Mouse (Mus musculus) left cerebral cortex, postnatal 10 days (tissue): Measurements from ENCODE around the gene Gm20388. TPM values are rescaled to one million over a fixed set of nuclear protein-coding genes. Genes with fewer than 3 reads are reported as not detected.

ENCODE experiments used
- DNase-seq, 2 experiments: peaks; one replicate each; pipeline ENCODE4 v3.0.0; 2021 to 2022; ENCODE audit warnings: low spot score in 2 of 2, mixed read lengths in 1 of 2; ENCODE audit errors: extremely low spot score in 1 of 2
- intact Hi-C: fragments of 180-260 bp; cut with DNase I; formaldehyde crosslinking; loops from one replicate; pipeline ENCODE4 v1.15.1; 2025
- total RNA-seq, 2 experiments: library from RNA; stranded (reverse); gene quantifications; 2 replicates each; pipeline ENCODE4 v1.2.3; 2021

Gm20388 gene
- total RNA-seq, 2 experiments from 2014 or later = 4.4 to 9.0 TPM

GRCm38 (mm10) chr8:122928631-122929224 lies 3018.1 kb downstream of the Gm20388 start:
- DNase-seq = peak in 1 of 2 experiments; percentile 22
- intact Hi-C loops = no loop called here

- intact Hi-C loops = no loop called here
- DNase-seq = peak; percentile 46 to 77
These were observed 3021.4 kb downstream of the Gm20388 start for GRCm38 (mm10) chr8:122931834-122932560.

- intact Hi-C loops = no loop called here
- no peak for DNase-seq
These were observed 3021.9 kb downstream of the Gm20388 start for GRCm38 (mm10) chr8:122932561-122932959.

- intact Hi-C loops = no loop called here
- no peak for DNase-seq
These were observed 3023.3 kb downstream of the Gm20388 start for GRCm38 (mm10) chr8:122933973-122934372.

GRCm38 (mm10) chr8:122935118-122935517 lies 3024.5 kb downstream of the Gm20388 start:
- intact Hi-C loops = no loop called here
- no peak for DNase-seq

GRCm38 (mm10) chr8:122935912-122936311 lies 3025.3 kb downstream of the Gm20388 start:
- intact Hi-C loops = no loop called here

GRCm38 (mm10) chr8:122937545-122938053 lies 3027.0 kb downstream of the Gm20388 start:
- intact Hi-C loops = no loop called here
- DNase-seq = no peak

More at GRCm38 (mm10) chr8:122935912-122936311, 3025.3 kb downstream of the Gm20388 start:
- DNase-seq = no peak

GRCm38 (mm10) chr8:122938170-122938569 lies 3027.5 kb downstream of the Gm20388 start:
- intact Hi-C loops = no loop called here
- no peak for DNase-seq

GRCm38 (mm10) chr8:122938591-122938990 lies 3027.9 kb downstream of the Gm20388 start:
- DNase-seq = no peak
- intact Hi-C loops = no loop called here

GRCm38 (mm10) chr8:122942803-122943713 lies 3032.4 kb downstream of the Gm20388 start:
- peak; percentile 29 to 42 for DNase-seq
- intact Hi-C loops = no loop called here

GRCm38 (mm10) chr8:122945775-122946174 lies 3035.1 kb downstream of the Gm20388 start:
- intact Hi-C loops = no loop called here
- no peak for DNase-seq

GRCm38 (mm10) chr8:122949701-122950100 lies 3039.1 kb downstream of the Gm20388 start:
- intact Hi-C loops = no loop called here
- DNase-seq = no peak

GRCm38 (mm10) chr8:122951456-122951855 lies 3040.8 kb downstream of the Gm20388 start:
- intact Hi-C loops = no loop called here
- DNase-seq = no peak

- intact Hi-C loops = no loop called here
- DNase-seq = no peak
These were observed 3042.4 kb downstream of the Gm20388 start for GRCm38 (mm10) chr8:122953028-122953427.

- intact Hi-C loops = no loop called here
These were observed 3043.6 kb downstream of the Gm20388 start for GRCm38 (mm10) chr8:122954090-122954799.

GRCm38 (mm10) chr8:122955195-122955594 lies 3044.6 kb downstream of the Gm20388 start:
- no peak for DNase-seq
- intact Hi-C loops = no loop called here

More at GRCm38 (mm10) chr8:122954090-122954799, 3043.6 kb downstream of the Gm20388 start:
- DNase-seq = no peak

GRCm38 (mm10) chr8:122955997-122956396 lies 3045.4 kb downstream of the Gm20388 start:
- no peak for DNase-seq
- intact Hi-C loops = no loop called here

GRCm38 (mm10) chr8:122960323-122960722 lies 3049.7 kb downstream of the Gm20388 start:
- intact Hi-C loops = no loop called here
- no peak for DNase-seq

- no peak for DNase-seq
- intact Hi-C loops = no loop called here
These were observed 3050.3 kb downstream of the Gm20388 start for GRCm38 (mm10) chr8:122960932-122961331.
